Mouse (Mus musculus): ENCODE results near the gene Ddx47. TPM values are rescaled to one million over a fixed set of nuclear protein-coding genes. Genes with fewer than 3 reads are reported as not detected.

The Ddx47 gene
- polyA plus RNA-seq, 1 experiment from 2014 or later, result 134 TPM

GRCm38 (mm10) chr6:135047276-135047675 is 35.9 kb downstream of the Ddx47 start:
- Histone ChIP-seq H3K36me3 (ENCODE audit: control insufficient read depth, insufficient read depth, low read length) (no peaks in the 10 kb centered on the region), H3K27me3 (replicated peaks; ENCODE audit: control insufficient read depth, insufficient read depth, low read length) (no peaks in the 10 kb centered on the region), H3K27ac (ENCODE audit: low read depth, low read length) (no peak overlapping the region), H3K9ac (ENCODE audit: low read depth, low read length) (no peak overlapping the region), H3K4me1 (replicated peaks; ENCODE audit: control insufficient read depth, insufficient read depth, low read length) (no peaks in the 10 kb centered on the region), H3K4me3 (ENCODE audit: low read depth, low read length) (no peak overlapping the region), H3K9me3 (ENCODE audit: control insufficient read depth, low read length) (no peaks in the 10 kb centered on the region), H3K4me2 (no peak overlapping the region)
- no peak for DNase-seq (ENCODE audit: low spot score)
- no peak for ATAC-seq (replicated peaks; ENCODE audit: low FRiP score)
- 58% methylated on average over 9 of the region's 9 CpGs for WGBS

GRCm38 (mm10) chr6:135048509-135048908 is 37.1 kb downstream of the Ddx47 start:
- ATAC-seq (replicated peaks; ENCODE audit: low FRiP score) (no peak), DNase-seq (ENCODE audit: low spot score) (no peak)
- Histone ChIP-seq H3K4me1 (replicated peaks; ENCODE audit: control insufficient read depth, insufficient read depth, low read length) (no peaks in the 10 kb centered on the region), H3K36me3 (ENCODE audit: control insufficient read depth, insufficient read depth, low read length) (no peaks in the 10 kb centered on the region), H3K27me3 (replicated peaks; ENCODE audit: control insufficient read depth, insufficient read depth, low read length) (no peaks in the 10 kb centered on the region), H3K9ac (ENCODE audit: low read depth, low read length) (no peak overlapping the region), H3K4me2 (no peak overlapping the region), H3K27ac (ENCODE audit: low read depth, low read length) (no peak overlapping the region), H3K9me3 (ENCODE audit: control insufficient read depth, low read length) (no peaks in the 10 kb centered on the region), H3K4me3 (ENCODE audit: low read depth, low read length) (no peak overlapping the region)
- WGBS, result 80% methylated on average over 6 of the region's 6 CpGs

GRCm38 (mm10) chr6:135048956-135049355 is 37.5 kb downstream of the Ddx47 start:
- Histone ChIP-seq H3K27me3 (replicated peaks; ENCODE audit: control insufficient read depth, insufficient read depth, low read length) (no peaks in the 10 kb centered on the region), H3K27ac (ENCODE audit: low read depth, low read length) (no peak overlapping the region), H3K36me3 (ENCODE audit: control insufficient read depth, insufficient read depth, low read length) (no peaks in the 10 kb centered on the region), H3K9ac (ENCODE audit: low read depth, low read length) (no peak overlapping the region), H3K4me3 (ENCODE audit: low read depth, low read length) (no peak overlapping the region), H3K9me3 (ENCODE audit: control insufficient read depth, low read length) (no peaks in the 10 kb centered on the region), H3K4me2 (no peak overlapping the region), H3K4me1 (replicated peaks; ENCODE audit: control insufficient read depth, insufficient read depth, low read length) (no peaks in the 10 kb centered on the region)
- no peak for DNase-seq (ENCODE audit: low spot score)
- WGBS, result 82% methylated on average over 16 of the region's 16 CpGs
- ATAC-seq (replicated peaks; ENCODE audit: low FRiP score), result no peak

- Histone ChIP-seq H3K4me2 (no peak overlapping the region), H3K27me3 (replicated peaks; ENCODE audit: control insufficient read depth, insufficient read depth, low read length) (no peaks in the 10 kb centered on the region), H3K36me3 (ENCODE audit: control insufficient read depth, insufficient read depth, low read length) (no peaks in the 10 kb centered on the region), H3K9ac (ENCODE audit: low read depth, low read length) (no peak overlapping the region), H3K27ac (ENCODE audit: low read depth, low read length) (no peak overlapping the region), H3K4me3 (ENCODE audit: low read depth, low read length) (no peak overlapping the region), H3K4me1 (replicated peaks; ENCODE audit: control insufficient read depth, insufficient read depth, low read length) (no peaks in the 10 kb centered on the region), H3K9me3 (ENCODE audit: control insufficient read depth, low read length) (no peaks in the 10 kb centered on the region)
- ATAC-seq (replicated peaks; ENCODE audit: low FRiP score), result no peak
- WGBS, result 76% methylated on average over 3 of the region's 3 CpGs
- no peak for DNase-seq (ENCODE audit: low spot score)
Measured at GRCm38 (mm10) chr6:135053789-135054188, 42.4 kb downstream of the Ddx47 start.

GRCm38 (mm10) chr6:135055882-135056281 is 44.5 kb downstream of the Ddx47 start:
- Histone ChIP-seq H3K9ac (ENCODE audit: low read depth, low read length) (no peak overlapping the region), H3K27me3 (replicated peaks; ENCODE audit: control insufficient read depth, insufficient read depth, low read length) (no peaks in the 10 kb centered on the region), H3K27ac (ENCODE audit: low read depth, low read length) (no peak overlapping the region), H3K4me2 (no peak overlapping the region), H3K9me3 (ENCODE audit: control insufficient read depth, low read length) (no peaks in the 10 kb centered on the region), H3K4me3 (ENCODE audit: low read depth, low read length) (no peak overlapping the region), H3K36me3 (ENCODE audit: control insufficient read depth, insufficient read depth, low read length) (no peaks in the 10 kb centered on the region), H3K4me1 (replicated peaks; ENCODE audit: control insufficient read depth, insufficient read depth, low read length) (no peaks in the 10 kb centered on the region)
- DNase-seq (ENCODE audit: low spot score) (no peak), ATAC-seq (replicated peaks; ENCODE audit: low FRiP score) (no peak)
- WGBS, result 30% methylated on average over 4 of the region's 4 CpGs

GRCm38 (mm10) chr6:135060728-135061127 is 49.3 kb downstream of the Ddx47 start:
- Histone ChIP-seq H3K4me3 (ENCODE audit: low read depth, low read length) (no peak overlapping the region), H3K9me3 (ENCODE audit: control insufficient read depth, low read length) (no peaks in the 10 kb centered on the region), H3K9ac (ENCODE audit: low read depth, low read length) (no peak overlapping the region), H3K36me3 (ENCODE audit: control insufficient read depth, insufficient read depth, low read length) (no peaks in the 10 kb centered on the region), H3K27ac (ENCODE audit: low read depth, low read length) (no peak overlapping the region), H3K4me1 (replicated peaks; ENCODE audit: control insufficient read depth, insufficient read depth, low read length) (peaks cover 8% of the 10 kb centered on the region), H3K27me3 (replicated peaks; ENCODE audit: control insufficient read depth, insufficient read depth, low read length) (peaks cover 3% of the 10 kb centered on the region; the same call in 1 of the 2 replicates), H3K4me2 (no peak overlapping the region)
- DNase-seq (ENCODE audit: low spot score) (no peak), ATAC-seq (replicated peaks; ENCODE audit: low FRiP score) (no peak)
- 93% methylated on average over 4 of the region's 4 CpGs for WGBS

- ATAC-seq (replicated peaks; ENCODE audit: low FRiP score) (no peak), DNase-seq (ENCODE audit: low spot score) (no peak)
- Histone ChIP-seq H3K9ac (ENCODE audit: low read depth, low read length) (no peak overlapping the region; the same call in 1 of the 2 replicates), H3K4me3 (ENCODE audit: low read depth, low read length) (no peak overlapping the region), H3K27ac (ENCODE audit: low read depth, low read length) (no peak overlapping the region), H3K4me2 (peak overlapping the region; percentile 81), H3K4me1 (replicated peaks; ENCODE audit: control insufficient read depth, insufficient read depth, low read length) (peaks cover 13% of the 10 kb centered on the region), H3K36me3 (ENCODE audit: control insufficient read depth, insufficient read depth, low read length) (no peaks in the 10 kb centered on the region), H3K27me3 (replicated peaks; ENCODE audit: control insufficient read depth, insufficient read depth, low read length) (peaks cover 6% of the 10 kb centered on the region; the same call in 1 of the 2 replicates), H3K9me3 (ENCODE audit: control insufficient read depth, low read length) (no peaks in the 10 kb centered on the region)
- WGBS, result 70% methylated on average over 12 of the region's 12 CpGs
Measured at GRCm38 (mm10) chr6:135064621-135065020, 53.2 kb downstream of the Ddx47 start.

- no peak within 1 kb of the TSS for H3K27ac ChIP-seq (ENCODE audit: low read depth, low read length)
- H3K4me1 ChIP-seq (replicated peaks; ENCODE audit: control insufficient read depth, insufficient read depth, low read length), result peaks cover 13% of the 10 kb centered on the region
- ATAC-seq (replicated peaks; ENCODE audit: low FRiP score) (peak; percentile 85), DNase-seq (ENCODE audit: low spot score) (peak; percentile 62)
- H3K4me3 ChIP-seq (ENCODE audit: low read depth, low read length), result peak within 1 kb of the TSS; percentile 47
- no peaks in the 10 kb centered on the region for H3K9me3 ChIP-seq (ENCODE audit: control insufficient read depth, low read length)
- H3K4me2 ChIP-seq, result peak within 1 kb of the TSS; percentile 81
- H3K9ac ChIP-seq (ENCODE audit: low read depth, low read length), result peak within 1 kb of the TSS; percentile 44
- H3K27me3 ChIP-seq (replicated peaks; ENCODE audit: control insufficient read depth, insufficient read depth, low read length), result peaks cover 6% of the 10 kb centered on the region; the same call in 1 of the 2 replicates
- WGBS, result 1% methylated on average over 44 of the region's 44 CpGs
- no peaks in the 10 kb centered on the region for H3K36me3 ChIP-seq (ENCODE audit: control insufficient read depth, insufficient read depth, low read length)
Measured at GRCm38 (mm10) chr6:135065236-135065957, 54.0 kb downstream of the Ddx47 start, which contains the start of gene Gprc5a. Gene Gprc5a, plus strand, starts transcription at chr6:135065651.

Data from liver, embryonic 11.5 days (tissue).